Mouse (Mus musculus) heart, postnatal 0 days (tissue): ENCODE results near the gene Vmac. TPM values are rescaled to one million over a fixed set of nuclear protein-coding genes. Genes with fewer than 3 reads are reported as not detected.
A peak's percentile ranks its signal among the peaks of the same experiment; 100 is the strongest.

Source experiments
- ATAC-seq: fragments of 200-750 bp; cut with Nextera tagmentation; 2 replicates; pipeline ENCODE4 v1.8.0; 2017; ENCODE audit warnings: low read depth, moderate number of reproducible peaks, moderate library complexity; ENCODE audit not compliant: insufficient read depth
- DNase-seq: peaks from one replicate; pipeline ENCODE4 v3.0.0-alpha.2; 2016; ENCODE audit warnings: low spot score
- H3K27ac ChIP-seq: fragments of 300-500 bp; sonication (generic); 2 replicates; pipeline ENCODE4 v1.5.1; 2014; ENCODE audit warnings: low read depth, mild to moderate bottlenecking
- H3K27me3 ChIP-seq: fragments of 300-500 bp; sonication (generic); 2 replicates; pipeline ENCODE4 v1.6.1; 2014; ENCODE audit warnings: low read length, mixed read lengths; ENCODE audit not compliant: control insufficient read depth, insufficient read depth
- H3K36me3 ChIP-seq: fragments of 300-500 bp; sonication (generic); replicated peaks from 2 replicates; pipeline ENCODE4 v1.6.1; 2014; ENCODE audit warnings: low read length, mixed read lengths; ENCODE audit not compliant: control insufficient read depth, insufficient read depth
- H3K4me1 ChIP-seq: fragments of 300-500 bp; sonication (generic); 2 replicates; pipeline ENCODE4 v1.6.1; 2014; ENCODE audit warnings: antibody characterized with exemption; ENCODE audit not compliant: control insufficient read depth, insufficient read depth
- H3K4me2 ChIP-seq: fragments of 300-500 bp; sonication (generic); 2 replicates; pipeline ENCODE4 v1.6.1; 2014; ENCODE audit warnings: low read depth, mild to moderate bottlenecking, low read length, moderate library complexity
- H3K4me3 ChIP-seq: fragments of 300-500 bp; sonication (generic); 2 replicates; pipeline ENCODE4 v1.5.1; 2014; ENCODE audit warnings: low read depth, low read length
- H3K9ac ChIP-seq: fragments of 300-500 bp; sonication (generic); replicated peaks from 2 replicates; pipeline ENCODE4 v1.6.1; 2014; ENCODE audit warnings: low read depth, low read length, mixed read lengths
- H3K9me3 ChIP-seq: fragments of 300-500 bp; sonication (generic); replicated peaks from 2 replicates; pipeline ENCODE4 v1.6.1; 2016; ENCODE audit warnings: low read length; ENCODE audit not compliant: control insufficient read depth
- CTCF ChIP-seq: IDR thresholded peaks from 2 replicates; pipeline ENCODE4 v1.5.1; 2016; ENCODE audit warnings: antibody characterized with exemption, control low read depth, low read depth
- EP300 ChIP-seq: IDR thresholded peaks from 2 replicates; pipeline ENCODE4 v1.6.1; 2016; ENCODE audit warnings: antibody characterized with exemption, low read depth
- WGBS: fragments of 180-500 bp; shearing (Covaris S2); extraction: QIAGEN DNeasy Blood & Tissue Kit; methylation state at CpG from one replicate; pipeline ENCODE4 v1.1.7; 2014; 5-methylcytosine and 5-hydroxymethylcytosine counted together
- polyA plus RNA-seq: library from polyadenylated mRNA; unstranded; fragments of >200 nt; fragmentation: Nextera tagmentation; extraction: Ambion mirVana; gene quantifications from 2 replicates; pipeline ENCODE4 v1.2.1, GENCODE M21; 2015
- total RNA-seq: library from RNA; depleted of rRNA; stranded (reverse); fragments of >200 nt; gene quantifications from 2 replicates; pipeline ENCODE4 v1.2.3, GENCODE M21; 2014; ENCODE audit warnings: low replicate concordance

Gene Vmac
- total and polyA plus RNA-seq, 2 experiments from 2014 or later: 10.7 to 16.3 TPM

DNA sequence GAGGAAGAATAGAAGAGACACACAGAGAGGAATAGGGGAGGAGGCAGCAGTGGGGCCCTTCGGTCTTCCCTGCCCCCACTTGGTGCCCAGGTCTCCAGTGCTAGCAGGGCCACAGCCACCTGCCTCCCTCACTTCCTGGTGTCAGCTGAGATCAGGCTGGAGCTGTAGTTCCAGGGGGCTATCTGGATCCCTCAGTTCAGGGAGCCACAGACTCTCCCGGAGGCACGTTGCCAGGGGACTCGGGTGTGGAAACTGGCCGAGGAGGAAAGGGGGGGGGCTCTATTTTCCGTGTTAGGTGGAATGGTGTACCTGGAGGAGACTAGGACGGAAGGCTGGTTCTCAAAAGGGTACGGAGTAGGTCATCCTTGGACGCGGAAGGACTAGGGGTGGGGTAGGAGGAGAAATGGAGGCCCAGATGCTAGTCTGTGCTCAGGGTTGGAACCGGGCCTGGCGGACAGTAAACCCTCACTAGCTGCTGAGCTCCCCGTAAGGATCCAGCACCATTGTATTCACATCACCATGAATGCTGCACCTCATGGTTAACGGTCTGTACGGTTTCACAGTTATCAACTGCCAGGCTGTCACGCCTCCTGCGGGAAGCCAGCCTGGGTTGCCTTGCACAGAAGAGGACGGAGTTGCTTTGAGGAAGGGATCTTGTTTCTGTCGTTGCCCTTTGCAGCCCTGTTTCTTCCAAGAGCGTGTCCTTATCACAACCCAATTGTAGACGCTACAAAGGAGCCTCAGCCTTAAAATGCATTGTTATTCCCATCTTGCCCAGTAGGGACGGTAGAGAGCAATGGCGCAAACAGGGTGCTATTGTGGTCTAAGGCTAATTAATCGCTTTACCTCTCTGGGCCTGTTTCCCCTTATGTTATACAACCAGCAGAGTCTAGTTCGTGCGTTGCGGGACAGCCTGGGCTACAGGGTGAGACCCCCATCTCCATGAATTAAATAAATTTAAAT is 45.2 kb upstream of the Vmac start:
- TF ChIP-seq CTCF (peak; percentile 97), EP300 (no peak)
- ATAC-seq (no peak), DNase-seq (peak; percentile 34)
- peak overlapping the region; percentile 79 for H3K27ac ChIP-seq
- H3K36me3 ChIP-seq: peaks cover 15% of the 10 kb centered on the region
- peak overlapping the region; percentile 68 for H3K4me2 ChIP-seq
- H3K9ac ChIP-seq: no peak overlapping the region
- no peaks in the 10 kb centered on the region for H3K9me3 ChIP-seq
- no peaks in the 10 kb centered on the region for H3K27me3 ChIP-seq
- no peak overlapping the region for H3K4me3 ChIP-seq
- 38% methylated on average over 27 of the region's 27 CpGs for WGBS
- H3K4me1 ChIP-seq: peaks cover 27% of the 10 kb centered on the region

DNA sequence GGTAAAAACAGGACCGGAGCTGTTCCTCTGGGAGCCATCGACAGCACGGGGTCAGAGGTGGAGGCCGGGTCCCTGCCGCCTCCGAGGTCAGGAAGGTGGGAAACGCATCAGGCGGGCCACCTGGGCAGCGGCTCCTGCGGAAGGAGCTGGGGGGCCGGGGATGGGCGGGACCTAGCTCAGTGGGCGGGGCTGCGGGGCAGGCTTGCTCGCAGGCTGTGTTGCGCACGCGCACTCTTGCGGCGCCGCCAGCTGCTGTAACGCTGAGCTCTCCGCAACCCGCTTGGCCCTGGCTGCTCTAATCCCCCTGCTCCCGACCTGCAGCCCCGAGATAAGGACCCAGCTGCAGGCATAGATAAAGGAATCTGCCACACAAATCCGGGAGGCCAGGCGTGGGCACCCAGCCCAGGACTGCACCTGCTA is 44.2 kb upstream of the Vmac start:
- no peak for TF ChIP-seq EP300
- no peak for TF ChIP-seq CTCF
- H3K9ac ChIP-seq: peak overlapping the region; percentile 36; the same call in 1 of the 2 replicates
- H3K4me1 ChIP-seq: peaks cover 34% of the 10 kb centered on the region
- H3K27me3 ChIP-seq: peaks cover 6% of the 10 kb centered on the region; the same call in 1 of the 2 replicates
- WGBS: under 1% methylated on average over 27 of the region's 28 CpGs
- DNase-seq (peak; percentile 85), ATAC-seq (peak; percentile 25)
- peak overlapping the region; percentile 68 for H3K4me2 ChIP-seq
- peak overlapping the region; percentile 79 for H3K27ac ChIP-seq
- H3K9me3 ChIP-seq: no peaks in the 10 kb centered on the region
- H3K36me3 ChIP-seq: peaks cover 5% of the 10 kb centered on the region
- H3K4me3 ChIP-seq: peak overlapping the region; percentile 42

DNA sequence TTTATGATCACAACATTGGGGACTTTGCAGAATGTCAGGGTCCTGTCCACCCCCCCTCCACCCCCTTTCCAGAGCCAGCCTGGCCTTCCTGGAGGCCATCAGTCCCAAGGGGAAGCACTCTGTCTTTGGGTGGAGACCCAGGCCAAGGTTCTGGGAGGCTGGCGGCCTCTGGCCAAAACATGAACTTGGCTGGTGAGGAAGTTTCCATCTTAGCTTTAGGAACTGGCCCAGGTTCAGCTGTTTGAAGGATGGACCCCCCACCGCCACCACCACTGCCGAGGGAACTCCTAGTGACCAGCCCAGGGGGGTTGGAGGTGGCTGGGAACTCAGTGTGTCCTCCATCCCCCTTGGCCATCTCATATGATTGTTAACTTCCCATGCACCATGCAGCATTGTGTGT is 43.3 kb upstream of the Vmac start:
- 61% methylated on average over 3 of the region's 3 CpGs for WGBS
- Histone ChIP-seq H3K27me3 (peaks cover 8% of the 10 kb centered on the region; the same call in 1 of the 2 replicates), H3K9ac (no peak overlapping the region), H3K36me3 (no peaks in the 10 kb centered on the region), H3K27ac (no peak overlapping the region), H3K4me2 (no peak overlapping the region), H3K9me3 (no peaks in the 10 kb centered on the region), H3K4me3 (no peak overlapping the region), H3K4me1 (peaks cover 36% of the 10 kb centered on the region)
- ATAC-seq (no peak), DNase-seq (no peak)
- TF ChIP-seq CTCF (no peak), EP300 (no peak)

DNA sequence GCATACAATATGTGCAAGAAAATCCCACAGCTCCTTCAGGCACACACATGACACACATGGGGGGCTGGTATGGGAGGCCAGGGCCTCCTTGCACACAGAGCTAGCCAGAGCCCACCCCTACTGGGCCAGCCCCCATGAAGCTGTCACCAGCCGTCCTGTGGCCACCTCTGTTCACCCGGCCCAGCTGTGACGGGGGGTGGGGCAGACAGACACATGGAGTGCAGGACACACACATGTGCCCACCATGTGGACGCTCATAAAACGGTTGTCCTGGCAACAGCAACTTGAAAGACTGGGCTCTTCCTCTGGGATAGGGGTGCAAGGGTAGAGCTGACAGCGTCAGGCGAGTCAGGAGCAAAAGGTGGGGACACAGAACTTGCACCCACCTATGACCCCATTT is 41.4 kb upstream of the Vmac start:
- Histone ChIP-seq H3K27ac (no peak overlapping the region), H3K27me3 (peaks cover 23% of the 10 kb centered on the region), H3K36me3 (no peaks in the 10 kb centered on the region), H3K4me2 (no peak overlapping the region), H3K4me3 (no peak overlapping the region), H3K4me1 (peaks cover 31% of the 10 kb centered on the region), H3K9ac (no peak overlapping the region), H3K9me3 (no peaks in the 10 kb centered on the region)
- WGBS: 63% methylated on average over 7 of the region's 7 CpGs
- TF ChIP-seq EP300 (no peak), CTCF (no peak)
- ATAC-seq (no peak), DNase-seq (no peak)

- peaks cover 25% of the 10 kb centered on the region for H3K4me1 ChIP-seq
- peak; percentile 50 for TF ChIP-seq CTCF
- TF ChIP-seq EP300: no peak
- ATAC-seq: no peak
- no peak overlapping the region for H3K27ac ChIP-seq
- DNase-seq: no peak
- WGBS: 5% methylated on average over 12 of the region's 12 CpGs
- H3K4me3 ChIP-seq: no peak overlapping the region
- peak overlapping the region; percentile 97; the same call in 1 of the 2 replicates for H3K4me2 ChIP-seq
- H3K36me3 ChIP-seq: no peaks in the 10 kb centered on the region
- H3K9me3 ChIP-seq: no peaks in the 10 kb centered on the region
- H3K9ac ChIP-seq: no peak overlapping the region
- peaks cover 33% of the 10 kb centered on the region for H3K27me3 ChIP-seq
Measured at GRCm38 (mm10) chr17:56758132-56758531, 40.3 kb upstream of the Vmac start.
